Mouse (Mus musculus): ENCODE measurements around the gene E130308A19Rik. TPM values are rescaled to one million over a fixed set of nuclear protein-coding genes. Genes with fewer than 3 reads are reported as not detected.

E130308A19Rik gene
- polyA plus RNA-seq, 1 experiment from 2014 or later, result 24.1 TPM

GRCm38 (mm10) chr4:59644992-59645391 is 19.0 kb downstream of the E130308A19Rik start:
- Histone ChIP-seq H3K4me1 (replicated peaks; ENCODE audit: control insufficient read depth, insufficient read depth, low read length) (peaks cover 3% of the 10 kb centered on the region), H3K4me3 (ENCODE audit: low read depth, low read length) (no peak overlapping the region), H3K9ac (ENCODE audit: low read length) (no peak overlapping the region), H3K36me3 (ENCODE audit: control insufficient read depth, insufficient read depth, low read length) (no peaks in the 10 kb centered on the region), H3K27ac (ENCODE audit: low read depth) (no peak overlapping the region), H3K4me2 (ENCODE audit: low read length) (no peak overlapping the region), H3K27me3 (replicated peaks; ENCODE audit: control insufficient read depth, insufficient read depth, low read length) (no peaks in the 10 kb centered on the region), H3K9me3 (ENCODE audit: control insufficient read depth, low read length) (no peaks in the 10 kb centered on the region)
- ATAC-seq (replicated peaks; ENCODE audit: low FRiP score, low TSS enrichment, low read depth) (no peak), DNase-seq (ENCODE audit: low spot score) (no peak)
- WGBS, result 89% methylated on average over 4 of the region's 4 CpGs

DNA sequence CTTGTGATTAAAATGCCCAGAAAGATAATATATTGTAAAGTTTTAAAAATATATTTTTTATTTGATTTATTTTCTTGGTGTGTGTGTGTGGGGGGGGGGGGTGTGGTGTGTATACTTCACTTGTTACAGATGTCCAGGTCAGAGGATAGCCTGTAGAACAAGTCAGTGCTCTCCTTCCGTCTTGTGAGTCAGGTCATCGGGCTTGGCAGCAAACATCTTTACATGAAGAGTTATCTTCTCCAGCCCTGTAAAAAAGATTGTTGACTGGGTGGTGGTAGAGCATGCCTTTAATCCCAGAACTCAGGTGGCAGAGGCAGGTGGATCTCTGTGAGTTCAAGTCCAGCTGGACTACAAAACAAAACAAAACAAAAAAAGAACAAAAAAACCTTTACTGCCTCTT is 19.6 kb downstream of the E130308A19Rik start:
- no peaks in the 10 kb centered on the region for H3K27me3 ChIP-seq (replicated peaks; ENCODE audit: control insufficient read depth, insufficient read depth, low read length)
- H3K9ac ChIP-seq (ENCODE audit: low read length), result no peak overlapping the region
- no peaks in the 10 kb centered on the region for H3K36me3 ChIP-seq (ENCODE audit: control insufficient read depth, insufficient read depth, low read length)
- H3K27ac ChIP-seq (ENCODE audit: low read depth), result no peak overlapping the region
- no peak overlapping the region for H3K4me3 ChIP-seq (ENCODE audit: low read depth, low read length)
- DNase-seq (ENCODE audit: low spot score) (no peak), ATAC-seq (replicated peaks; ENCODE audit: low FRiP score, low TSS enrichment, low read depth) (no peak)
- H3K4me2 ChIP-seq (ENCODE audit: low read length), result no peak overlapping the region
- 95% methylated on average over 2 of the region's 2 CpGs for WGBS
- no peaks in the 10 kb centered on the region for H3K9me3 ChIP-seq (ENCODE audit: control insufficient read depth, low read length)
- H3K4me1 ChIP-seq (replicated peaks; ENCODE audit: control insufficient read depth, insufficient read depth, low read length), result no peaks in the 10 kb centered on the region; the same call in 1 of the 2 replicates

DNA sequence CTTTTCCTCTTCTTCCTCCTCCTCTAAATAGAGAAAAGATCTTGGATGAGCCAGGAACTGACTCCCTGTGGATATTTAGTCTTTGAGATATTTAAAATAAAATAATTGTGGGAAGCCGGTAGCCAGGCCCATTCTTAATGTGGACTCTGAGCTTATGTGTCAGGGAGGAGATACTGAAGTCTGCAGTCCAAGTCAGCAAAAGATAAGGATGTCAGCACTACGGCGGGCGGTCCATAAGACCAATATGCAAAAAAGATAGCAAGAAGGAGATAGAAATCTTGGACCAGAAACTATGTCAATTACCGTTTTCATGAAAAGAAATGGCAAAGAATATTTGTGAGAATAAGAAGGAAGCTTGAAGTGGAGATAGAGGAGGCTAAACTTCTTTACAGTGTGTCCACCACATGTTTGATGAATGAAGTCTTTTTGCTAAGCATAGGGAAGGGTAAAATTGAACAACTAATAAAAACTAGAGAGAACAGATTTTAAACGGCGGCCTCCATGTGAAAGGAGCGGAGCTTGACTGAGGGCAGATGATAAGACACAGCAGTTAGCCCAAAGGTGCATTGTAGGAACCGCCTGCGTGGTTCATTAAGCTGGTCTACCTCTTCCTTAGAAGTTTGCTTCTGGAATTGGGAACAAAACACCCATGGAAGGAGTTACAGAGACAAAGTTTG is 20.1 kb downstream of the E130308A19Rik start:
- 86% methylated on average over 10 of the region's 10 CpGs for WGBS
- Histone ChIP-seq H3K4me2 (ENCODE audit: low read length) (no peak overlapping the region), H3K9ac (ENCODE audit: low read length) (no peak overlapping the region), H3K27me3 (replicated peaks; ENCODE audit: control insufficient read depth, insufficient read depth, low read length) (no peaks in the 10 kb centered on the region), H3K9me3 (ENCODE audit: control insufficient read depth, low read length) (no peaks in the 10 kb centered on the region), H3K27ac (ENCODE audit: low read depth) (no peak overlapping the region), H3K4me3 (ENCODE audit: low read depth, low read length) (no peak overlapping the region), H3K4me1 (replicated peaks; ENCODE audit: control insufficient read depth, insufficient read depth, low read length) (no peaks in the 10 kb centered on the region; the same call in 1 of the 2 replicates), H3K36me3 (ENCODE audit: control insufficient read depth, insufficient read depth, low read length) (no peaks in the 10 kb centered on the region)
- no peak for ATAC-seq (replicated peaks; ENCODE audit: low FRiP score, low TSS enrichment, low read depth)
- no peak for DNase-seq (ENCODE audit: low spot score)

DNA sequence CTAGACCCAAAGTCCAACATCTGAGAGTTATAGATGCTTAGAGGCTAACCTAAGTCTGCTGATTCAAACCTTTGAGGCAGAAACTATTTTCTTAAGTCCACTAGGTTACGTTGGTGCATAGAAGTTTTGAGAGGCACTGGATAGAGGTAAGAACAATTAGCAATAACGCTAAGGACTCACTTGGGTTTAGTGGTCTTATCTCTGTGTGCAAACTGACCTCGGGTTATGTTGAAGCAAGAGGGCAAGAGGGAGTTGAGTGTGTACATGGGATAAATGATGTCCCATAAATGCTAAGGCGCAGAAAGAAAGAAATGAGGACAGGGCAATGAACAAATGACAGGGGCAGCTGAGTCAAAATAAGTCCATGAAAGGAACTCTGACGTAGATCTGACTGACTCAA is 23.1 kb downstream of the E130308A19Rik start:
- no peaks in the 10 kb centered on the region for H3K4me1 ChIP-seq (replicated peaks; ENCODE audit: control insufficient read depth, insufficient read depth, low read length)
- H3K9me3 ChIP-seq (ENCODE audit: control insufficient read depth, low read length), result no peaks in the 10 kb centered on the region
- no peak overlapping the region for H3K4me3 ChIP-seq (ENCODE audit: low read depth, low read length)
- no peak overlapping the region for H3K4me2 ChIP-seq (ENCODE audit: low read length)
- H3K27me3 ChIP-seq (replicated peaks; ENCODE audit: control insufficient read depth, insufficient read depth, low read length), result no peaks in the 10 kb centered on the region
- no peak overlapping the region for H3K9ac ChIP-seq (ENCODE audit: low read length)
- H3K27ac ChIP-seq (ENCODE audit: low read depth), result no peak overlapping the region
- ATAC-seq (replicated peaks; ENCODE audit: low FRiP score, low TSS enrichment, low read depth) (no peak), DNase-seq (ENCODE audit: low spot score) (no peak)
- WGBS, result 70% methylated on average over 5 of the region's 5 CpGs
- H3K36me3 ChIP-seq (ENCODE audit: control insufficient read depth, insufficient read depth, low read length), result no peaks in the 10 kb centered on the region

- Histone ChIP-seq H3K4me1 (replicated peaks; ENCODE audit: control insufficient read depth, insufficient read depth, low read length) (no peaks in the 10 kb centered on the region), H3K27me3 (replicated peaks; ENCODE audit: control insufficient read depth, insufficient read depth, low read length) (no peaks in the 10 kb centered on the region), H3K36me3 (ENCODE audit: control insufficient read depth, insufficient read depth, low read length) (no peaks in the 10 kb centered on the region), H3K9me3 (ENCODE audit: control insufficient read depth, low read length) (no peaks in the 10 kb centered on the region), H3K9ac (ENCODE audit: low read length) (no peak overlapping the region), H3K27ac (ENCODE audit: low read depth) (no peak overlapping the region), H3K4me3 (ENCODE audit: low read depth, low read length) (no peak overlapping the region), H3K4me2 (ENCODE audit: low read length) (no peak overlapping the region)
- DNase-seq (ENCODE audit: low spot score) (no peak), ATAC-seq (replicated peaks; ENCODE audit: low FRiP score, low TSS enrichment, low read depth) (no peak)
- WGBS, result 84% methylated on average over 1 of the region's 1 CpGs
Observed at GRCm38 (mm10) chr4:59652166-59652681, 26.2 kb downstream of the E130308A19Rik start.

DNA sequence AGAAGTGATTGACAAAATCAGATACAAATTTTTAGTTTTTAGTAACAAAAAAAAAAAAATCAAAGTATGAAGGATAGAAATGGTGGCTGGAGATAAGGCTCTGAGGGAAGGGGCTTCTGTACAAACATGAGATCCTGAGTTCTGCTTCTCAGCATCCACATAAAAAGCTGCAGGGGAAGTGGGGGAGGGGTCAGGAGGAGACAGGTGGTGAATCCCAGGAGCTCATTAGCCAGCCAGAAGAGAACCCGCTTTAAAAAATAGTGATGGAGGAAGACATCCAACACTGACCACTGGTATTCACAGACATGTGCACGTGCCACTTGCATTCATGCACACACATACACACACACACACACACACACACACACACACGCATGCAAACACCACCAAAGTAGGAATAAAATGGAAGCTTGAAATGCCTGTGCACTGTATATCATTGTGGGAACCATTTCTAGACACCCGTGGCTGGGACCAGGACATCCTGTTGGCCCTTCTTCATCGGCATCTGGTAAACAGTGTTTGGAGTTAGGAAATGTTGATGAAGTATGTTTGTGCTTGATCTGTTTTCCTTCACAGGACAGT is 30.1 kb downstream of the E130308A19Rik start:
- WGBS, result 61% methylated on average over 5 of the region's 5 CpGs
- ATAC-seq (replicated peaks; ENCODE audit: low FRiP score, low TSS enrichment, low read depth), result no peak

DNA sequence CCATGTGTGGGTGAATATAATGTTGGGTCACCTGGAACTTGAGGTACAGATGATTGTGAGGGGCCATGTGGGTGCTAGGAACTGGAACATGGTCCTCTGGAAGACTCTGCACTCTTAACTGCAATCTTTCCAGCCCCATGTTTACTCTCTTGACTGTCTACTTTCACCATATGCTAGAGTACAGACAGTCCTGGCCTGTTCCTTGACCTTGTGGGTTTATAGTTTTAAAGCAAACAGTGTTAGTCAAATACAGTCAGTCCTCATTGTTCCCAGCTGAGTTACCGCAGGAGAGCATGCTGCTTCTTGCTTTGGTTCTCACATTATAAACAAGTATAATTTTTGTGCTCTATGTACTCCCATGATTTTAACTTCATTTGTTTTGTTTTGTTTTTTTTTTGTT is 36.2 kb downstream of the E130308A19Rik start:
- no peak for ATAC-seq (replicated peaks; ENCODE audit: low FRiP score, low TSS enrichment, low read depth)
- 70% methylated on average over 1 of the region's 1 CpGs for WGBS

More for the DNA sequence above, 30.1 kb downstream of the E130308A19Rik start:
- H3K4me3 ChIP-seq (ENCODE audit: low read depth, low read length), result no peak overlapping the region
- no peaks in the 10 kb centered on the region for H3K36me3 ChIP-seq (ENCODE audit: control insufficient read depth, insufficient read depth, low read length)
- no peak for DNase-seq (ENCODE audit: low spot score)
- H3K9me3 ChIP-seq (ENCODE audit: control insufficient read depth, low read length), result no peaks in the 10 kb centered on the region
- no peaks in the 10 kb centered on the region for H3K27me3 ChIP-seq (replicated peaks; ENCODE audit: control insufficient read depth, insufficient read depth, low read length)
- no peak overlapping the region for H3K27ac ChIP-seq (ENCODE audit: low read depth)
- H3K9ac ChIP-seq (ENCODE audit: low read length), result no peak overlapping the region
- no peaks in the 10 kb centered on the region for H3K4me1 ChIP-seq (replicated peaks; ENCODE audit: control insufficient read depth, insufficient read depth, low read length)
- no peak overlapping the region for H3K4me2 ChIP-seq (ENCODE audit: low read length)

DNA sequence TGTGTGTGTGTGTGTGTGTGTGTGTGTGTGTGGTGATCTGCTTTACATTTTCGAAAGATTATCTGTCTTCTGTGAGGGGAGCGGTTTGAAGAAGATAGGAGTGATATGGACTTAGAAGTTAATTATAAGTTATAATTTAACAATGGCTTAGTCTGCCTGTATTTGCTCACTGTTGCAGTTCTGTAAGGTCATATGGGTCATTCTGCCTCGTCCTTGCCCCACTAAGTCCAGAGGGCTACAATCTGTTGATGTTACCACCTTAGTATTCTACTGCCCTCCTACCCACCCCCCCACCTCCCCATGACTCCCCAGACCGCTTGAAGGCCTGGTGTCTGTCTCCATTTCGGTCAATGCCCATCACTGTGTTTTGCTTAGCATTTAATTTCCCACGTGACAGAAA is 37.4 kb downstream of the E130308A19Rik start:
- DNase-seq (ENCODE audit: low spot score), result no peak
- no peak overlapping the region for H3K4me3 ChIP-seq (ENCODE audit: low read depth, low read length)
- H3K9ac ChIP-seq (ENCODE audit: low read length), result no peak overlapping the region
- ATAC-seq (replicated peaks; ENCODE audit: low FRiP score, low TSS enrichment, low read depth), result no peak
- no peaks in the 10 kb centered on the region for H3K36me3 ChIP-seq (ENCODE audit: control insufficient read depth, insufficient read depth, low read length)
- H3K4me1 ChIP-seq (replicated peaks; ENCODE audit: control insufficient read depth, insufficient read depth, low read length), result no peaks in the 10 kb centered on the region
- H3K4me2 ChIP-seq (ENCODE audit: low read length), result no peak overlapping the region
- no peaks in the 10 kb centered on the region for H3K27me3 ChIP-seq (replicated peaks; ENCODE audit: control insufficient read depth, insufficient read depth, low read length)
- no peaks in the 10 kb centered on the region for H3K9me3 ChIP-seq (ENCODE audit: control insufficient read depth, low read length)
- 85% methylated on average over 6 of the region's 6 CpGs for WGBS
- H3K27ac ChIP-seq (ENCODE audit: low read depth), result no peak overlapping the region

More for the DNA sequence above, 36.2 kb downstream of the E130308A19Rik start:
- Histone ChIP-seq H3K9me3 (ENCODE audit: control insufficient read depth, low read length) (no peaks in the 10 kb centered on the region), H3K27me3 (replicated peaks; ENCODE audit: control insufficient read depth, insufficient read depth, low read length) (no peaks in the 10 kb centered on the region), H3K4me3 (ENCODE audit: low read depth, low read length) (no peak overlapping the region), H3K27ac (ENCODE audit: low read depth) (no peak overlapping the region), H3K4me2 (ENCODE audit: low read length) (no peak overlapping the region), H3K36me3 (ENCODE audit: control insufficient read depth, insufficient read depth, low read length) (no peaks in the 10 kb centered on the region), H3K9ac (ENCODE audit: low read length) (no peak overlapping the region), H3K4me1 (replicated peaks; ENCODE audit: control insufficient read depth, insufficient read depth, low read length) (no peaks in the 10 kb centered on the region)
- no peak for DNase-seq (ENCODE audit: low spot score)

Data from intestine, embryonic 14.5 days (tissue).